Mouse (Mus musculus) cortical plate, adult 2 months (tissue): Measurements from ENCODE around the gene Cd164l2.

Experiments used
- CTCF ChIP-seq: fragments of 200-500 bp; IDR thresholded peaks from 2 replicates; pipeline ENCODE4 v1.5.1; 2011; ENCODE audit warnings: mild to moderate bottlenecking, control low read depth, low read length; ENCODE audit not compliant: insufficient read depth; ENCODE audit errors: extremely low read depth
- POLR2A ChIP-seq: fragments of 200-500 bp; IDR thresholded peaks from 2 replicates; pipeline ENCODE4 v1.6.1; 2011; ENCODE audit warnings: mild to moderate bottlenecking, low read length, control low read depth; ENCODE audit not compliant: insufficient read depth; ENCODE audit errors: extremely low read depth

- no peak for TF ChIP-seq POLR2A
- no peak for TF ChIP-seq CTCF
Measured at GRCm38 (mm10) chr4:133241910-133242309, 30.0 kb downstream of the Cd164l2 start.
